Mouse (Mus musculus) heart, postnatal 0 days (tissue): ENCODE data around the gene Akr1c18. TPM values are rescaled to one million over a fixed set of nuclear protein-coding genes. Genes with fewer than 3 reads are reported as not detected.

Experiments used
- ATAC-seq: fragments of 200-750 bp; cut with Nextera tagmentation; 2 replicates; pipeline ENCODE4 v1.8.0; 2017; ENCODE audit warnings: low read depth, moderate number of reproducible peaks, moderate library complexity; ENCODE audit not compliant: insufficient read depth
- DNase-seq: peaks from one replicate; pipeline ENCODE4 v3.0.0-alpha.2; 2016; ENCODE audit warnings: low spot score
- H3K27ac ChIP-seq: fragments of 300-500 bp; sonication (generic); 2 replicates; pipeline ENCODE4 v1.5.1; 2014; ENCODE audit warnings: low read depth, mild to moderate bottlenecking
- H3K27me3 ChIP-seq: fragments of 300-500 bp; sonication (generic); 2 replicates; pipeline ENCODE4 v1.6.1; 2014; ENCODE audit warnings: low read length, mixed read lengths; ENCODE audit not compliant: control insufficient read depth, insufficient read depth
- H3K36me3 ChIP-seq: fragments of 300-500 bp; sonication (generic); replicated peaks from 2 replicates; pipeline ENCODE4 v1.6.1; 2014; ENCODE audit warnings: low read length, mixed read lengths; ENCODE audit not compliant: control insufficient read depth, insufficient read depth
- H3K4me1 ChIP-seq: fragments of 300-500 bp; sonication (generic); 2 replicates; pipeline ENCODE4 v1.6.1; 2014; ENCODE audit warnings: antibody characterized with exemption; ENCODE audit not compliant: control insufficient read depth, insufficient read depth
- H3K4me2 ChIP-seq: fragments of 300-500 bp; sonication (generic); 2 replicates; pipeline ENCODE4 v1.6.1; 2014; ENCODE audit warnings: low read depth, mild to moderate bottlenecking, low read length, moderate library complexity
- H3K4me3 ChIP-seq: fragments of 300-500 bp; sonication (generic); 2 replicates; pipeline ENCODE4 v1.5.1; 2014; ENCODE audit warnings: low read depth, low read length
- H3K9ac ChIP-seq: fragments of 300-500 bp; sonication (generic); replicated peaks from 2 replicates; pipeline ENCODE4 v1.6.1; 2014; ENCODE audit warnings: low read depth, low read length, mixed read lengths
- H3K9me3 ChIP-seq: fragments of 300-500 bp; sonication (generic); replicated peaks from 2 replicates; pipeline ENCODE4 v1.6.1; 2016; ENCODE audit warnings: low read length; ENCODE audit not compliant: control insufficient read depth
- CTCF ChIP-seq: IDR thresholded peaks from 2 replicates; pipeline ENCODE4 v1.5.1; 2016; ENCODE audit warnings: antibody characterized with exemption, control low read depth, low read depth
- EP300 ChIP-seq: IDR thresholded peaks from 2 replicates; pipeline ENCODE4 v1.6.1; 2016; ENCODE audit warnings: antibody characterized with exemption, low read depth
- WGBS: fragments of 180-500 bp; shearing (Covaris S2); extraction: QIAGEN DNeasy Blood & Tissue Kit; methylation state at CpG from one replicate; pipeline ENCODE4 v1.1.7; 2014; 5-methylcytosine and 5-hydroxymethylcytosine counted together
- polyA plus RNA-seq: library from polyadenylated mRNA; unstranded; fragments of >200 nt; fragmentation: Nextera tagmentation; extraction: Ambion mirVana; gene quantifications from 2 replicates; pipeline ENCODE4 v1.2.1, GENCODE M21; 2015
- total RNA-seq: library from RNA; depleted of rRNA; stranded (reverse); fragments of >200 nt; gene quantifications from 2 replicates; pipeline ENCODE4 v1.2.3, GENCODE M21; 2014; ENCODE audit warnings: low replicate concordance; rRNA removed

The Akr1c18 gene
- total and polyA plus RNA-seq, 2 experiments from 2014 or later, result 0.12 to 0.69 TPM

- H3K4me2 ChIP-seq, result no peak overlapping the region
- ATAC-seq (no peak), DNase-seq (no peak)
- no peaks in the 10 kb centered on the region for H3K9me3 ChIP-seq
- H3K27me3 ChIP-seq, result no peaks in the 10 kb centered on the region
- no peak overlapping the region for H3K4me3 ChIP-seq
- H3K27ac ChIP-seq, result no peak overlapping the region
- H3K9ac ChIP-seq, result no peak overlapping the region
- no peaks in the 10 kb centered on the region for H3K36me3 ChIP-seq
- WGBS, result 63% methylated on average over 7 of the region's 7 CpGs
- TF ChIP-seq EP300, result no peak
- TF ChIP-seq CTCF, result no peak
- H3K4me1 ChIP-seq, result no peaks in the 10 kb centered on the region
These were observed 27.3 kb downstream of the Akr1c18 start for GRCm38 (mm10) chr13:4123146-4123545.

- TF ChIP-seq EP300, result no peak
- TF ChIP-seq CTCF, result no peak
- no peak for DNase-seq
- Histone ChIP-seq H3K27me3 (no peaks in the 10 kb centered on the region), H3K36me3 (no peaks in the 10 kb centered on the region), H3K9ac (no peak overlapping the region), H3K9me3 (no peaks in the 10 kb centered on the region), H3K4me2 (no peak overlapping the region), H3K4me3 (no peak overlapping the region), H3K4me1 (no peaks in the 10 kb centered on the region), H3K27ac (no peak overlapping the region)
- 58% methylated on average over 2 of the region's 2 CpGs for WGBS
- no peak for ATAC-seq
These were observed 31.1 kb downstream of the Akr1c18 start for GRCm38 (mm10) chr13:4119181-4119904.

GRCm38 (mm10) chr13:4110281-4111188, 39.9 kb downstream of the Akr1c18 start:
- Histone ChIP-seq H3K27ac (no peak overlapping the region), H3K9ac (no peak overlapping the region), H3K4me3 (no peak overlapping the region), H3K4me1 (no peaks in the 10 kb centered on the region), H3K4me2 (no peak overlapping the region), H3K36me3 (no peaks in the 10 kb centered on the region), H3K9me3 (no peaks in the 10 kb centered on the region), H3K27me3 (no peaks in the 10 kb centered on the region)
- TF ChIP-seq EP300 (no peak), CTCF (peak; percentile 77)
- no peak for ATAC-seq
- 32% methylated on average over 6 of the region's 6 CpGs for WGBS
- peak; percentile 55 for DNase-seq

GRCm38 (mm10) chr13:4102721-4103120, 47.7 kb downstream of the Akr1c18 start:
- no peak for ATAC-seq
- no peak overlapping the region for H3K4me3 ChIP-seq
- DNase-seq, result no peak
- H3K36me3 ChIP-seq, result no peaks in the 10 kb centered on the region
- H3K9me3 ChIP-seq, result no peaks in the 10 kb centered on the region
- no peaks in the 10 kb centered on the region for H3K27me3 ChIP-seq
- TF ChIP-seq CTCF (no peak), EP300 (no peak)
- no peak overlapping the region for H3K4me2 ChIP-seq
- H3K9ac ChIP-seq, result no peak overlapping the region
- no peak overlapping the region for H3K27ac ChIP-seq
- no peaks in the 10 kb centered on the region for H3K4me1 ChIP-seq

GRCm38 (mm10) chr13:4101691-4102090, 48.8 kb downstream of the Akr1c18 start:
- H3K9ac ChIP-seq, result no peak overlapping the region
- TF ChIP-seq CTCF (no peak), EP300 (no peak)
- H3K4me2 ChIP-seq, result no peak overlapping the region
- no peak for ATAC-seq
- no peak overlapping the region for H3K27ac ChIP-seq
- no peaks in the 10 kb centered on the region for H3K36me3 ChIP-seq
- H3K4me3 ChIP-seq, result no peak overlapping the region
- DNase-seq, result no peak
- H3K4me1 ChIP-seq, result no peaks in the 10 kb centered on the region
- no peaks in the 10 kb centered on the region for H3K27me3 ChIP-seq
- H3K9me3 ChIP-seq, result no peaks in the 10 kb centered on the region

Other genes starting within 250 kb of the Akr1c18 start
- gene Net1, start 232.4 kb downstream of the Akr1c18 start, total RNA-seq, result 27.7 and 38.7 TPM in 2 replicates
- 17.2 and 22.3 TPM in 2 replicates for gene Net1, start 232.4 kb downstream of the Akr1c18 start, polyA plus RNA-seq
- not detected in 2 replicates for gene Tubal3, start 232.4 kb downstream of the Akr1c18 start, total RNA-seq
- not detected in 2 replicates for gene Tubal3, start 232.4 kb downstream of the Akr1c18 start, polyA plus RNA-seq
- not detected in 2 replicates for gene Ucn3, start 205.3 kb downstream of the Akr1c18 start, total RNA-seq
- gene Ucn3, start 205.3 kb downstream of the Akr1c18 start, polyA plus RNA-seq, result not detected in 2 replicates
- gene Akr1c14, start 101.6 kb downstream of the Akr1c18 start, total RNA-seq, result 5.2 and 6.3 TPM in 2 replicates
- gene Akr1c14, start 101.6 kb downstream of the Akr1c18 start, polyA plus RNA-seq, result 2.7 and 3.0 TPM in 2 replicates
- 0.46 TPM in 1 of 2 replicates, not detected in the other for gene Akr1c13, start 40.5 kb upstream of the Akr1c18 start, total RNA-seq
- 1.6 and 1.7 TPM in 2 replicates for gene Akr1c13, start 40.5 kb upstream of the Akr1c18 start, polyA plus RNA-seq
- gene Akr1c19, start 78.0 kb upstream of the Akr1c18 start, total RNA-seq, result 0.04 and 1.6 TPM in 2 replicates
- gene Akr1c19, start 78.0 kb upstream of the Akr1c18 start, polyA plus RNA-seq, result 1.3 and 1.4 TPM in 2 replicates
- not detected in 2 replicates for gene Akr1c12, start 128.8 kb upstream of the Akr1c18 start, total RNA-seq
- 0.43 and 0.49 TPM in 2 replicates for gene Akr1c12, start 128.8 kb upstream of the Akr1c18 start, polyA plus RNA-seq